Mouse (Mus musculus) erythroblast, adult 5-6 weeks (primary cell): ENCODE results near the gene Sox10. TPM values are rescaled to one million over a fixed set of nuclear protein-coding genes. Genes with fewer than 3 reads are reported as not detected.

ENCODE experiments used
- ATAC-seq: replicated peaks from 2 replicates; pipeline ENCODE4 v1.8.0; 2016; ENCODE audit warnings: moderate number of reproducible peaks, mild to moderate bottlenecking, moderate TSS enrichment, inconsistent platforms; ENCODE audit not compliant: poor library complexity, low FRiP score, severe bottlenecking
- total RNA-seq, 2 experiments: library from RNA; stranded (forward) in 1 of 2; stranded (reverse) in 1 of 2; fragments of 150-400 nt in 1 of 2; fragments of 200-764, 138-1000 nt in 1 of 2; gene quantifications; 2 replicates each; pipeline versions ENCODE4 v1.2.3 to v1.2.4; 2015 to 2017; ENCODE audit warnings: low replicate concordance in 2 of 2

The Sox10 gene
- total RNA-seq (2015; ENCODE audit: low replicate concordance) (not detected in 2 replicates), total RNA-seq (2017; ENCODE audit: low replicate concordance) (not detected in 2 replicates)

GRCm38 (mm10) chr15:79165140-79165539, at the start of gene Sox10:
Gene Sox10 (minus strand): TSS chr15:79165240.
- no peak for ATAC-seq

- ATAC-seq = no peak
These were observed 48.6 kb upstream of the Sox10 start for GRCm38 (mm10) chr15:79213591-79213990.

- no peak for ATAC-seq
These were observed 47.9 kb upstream of the Sox10 start for GRCm38 (mm10) chr15:79212750-79213446.

GRCm38 (mm10) chr15:79210357-79210756, 45.3 kb upstream of the Sox10 start:
- no peak for ATAC-seq

GRCm38 (mm10) chr15:79208758-79209439, 43.9 kb upstream of the Sox10 start:
- ATAC-seq = no peak

GRCm38 (mm10) chr15:79208211-79208610, 43.2 kb upstream of the Sox10 start:
- no peak for ATAC-seq

GRCm38 (mm10) chr15:79202575-79202974, 37.5 kb upstream of the Sox10 start:
- no peak for ATAC-seq

- no peak for ATAC-seq
These were observed 36.6 kb upstream of the Sox10 start for GRCm38 (mm10) chr15:79201491-79202150.

- ATAC-seq = no peak
These were observed 34.4 kb upstream of the Sox10 start for GRCm38 (mm10) chr15:79199390-79199976.

- no peak for ATAC-seq
These were observed 30.5 kb upstream of the Sox10 start for GRCm38 (mm10) chr15:79195492-79195891.

- no peak for ATAC-seq
These were observed 29.9 kb upstream of the Sox10 start for GRCm38 (mm10) chr15:79194946-79195345.

GRCm38 (mm10) chr15:79194048-79194447, 29.0 kb upstream of the Sox10 start:
- no peak for ATAC-seq

GRCm38 (mm10) chr15:79192885-79193845, 28.1 kb upstream of the Sox10 start:
- ATAC-seq = 0 out of 2 replicates have a peak, but pooled peaks have one; percentile 16

GRCm38 (mm10) chr15:79192450-79192849, 27.4 kb upstream of the Sox10 start:
- ATAC-seq = no peak

- ATAC-seq = no peak
These were observed 26.4 kb upstream of the Sox10 start for GRCm38 (mm10) chr15:79191426-79191825.

- no peak for ATAC-seq
These were observed 22.8 kb upstream of the Sox10 start for GRCm38 (mm10) chr15:79187819-79188218.

GRCm38 (mm10) chr15:79185213-79185612, 20.2 kb upstream of the Sox10 start:
- ATAC-seq = no peak

- no peak for ATAC-seq
These were observed 11.9 kb upstream of the Sox10 start for GRCm38 (mm10) chr15:79176905-79177304.

GRCm38 (mm10) chr15:79166712-79167111, 1.7 kb upstream of the Sox10 start:
- ATAC-seq = no peak
